Mouse (Mus musculus) layer of hippocampus, adult 9-10 months (tissue): ENCODE measurements at regions not wholly inside any gene's neighbourhood (a gene's known extent, or its start where the extent isn't known, plus 50 kb on each side); places are given as distances from the start of the nearest gene placed in this dataset.
A peak's percentile ranks its signal among the peaks of the same experiment; 100 is the strongest.
"Not testable (repeated sequence)": the region's sequence is repeated elsewhere in the genome, so short reads cannot be mapped to it uniquely, and the experiment has no call there.

ENCODE experiments used
- DNase-seq: peaks from one replicate; pipeline ENCODE4 v3.0.0; 2022; ENCODE audit warnings: low spot score

DNA sequence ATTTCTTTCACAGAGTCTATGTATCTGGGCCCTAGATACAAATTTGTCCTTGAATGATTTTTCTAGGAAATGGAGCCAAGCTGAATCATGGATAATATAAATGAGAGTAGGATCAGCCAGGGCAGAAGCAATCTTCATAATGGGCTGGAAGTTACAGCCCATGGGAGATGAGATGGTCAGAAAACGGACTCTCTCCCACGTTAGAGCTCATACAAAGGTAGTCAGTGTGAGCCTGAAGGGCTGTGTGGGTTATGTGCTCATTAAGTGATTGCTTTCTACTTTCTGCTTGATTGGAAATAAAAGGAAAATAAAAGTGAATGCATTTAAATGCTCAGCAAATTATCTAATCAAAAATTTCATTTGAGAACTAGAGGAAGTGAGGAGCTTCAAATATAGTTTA is 2017.1 kb upstream of the Pcdh20 start:
- no peak for DNase-seq

DNA sequence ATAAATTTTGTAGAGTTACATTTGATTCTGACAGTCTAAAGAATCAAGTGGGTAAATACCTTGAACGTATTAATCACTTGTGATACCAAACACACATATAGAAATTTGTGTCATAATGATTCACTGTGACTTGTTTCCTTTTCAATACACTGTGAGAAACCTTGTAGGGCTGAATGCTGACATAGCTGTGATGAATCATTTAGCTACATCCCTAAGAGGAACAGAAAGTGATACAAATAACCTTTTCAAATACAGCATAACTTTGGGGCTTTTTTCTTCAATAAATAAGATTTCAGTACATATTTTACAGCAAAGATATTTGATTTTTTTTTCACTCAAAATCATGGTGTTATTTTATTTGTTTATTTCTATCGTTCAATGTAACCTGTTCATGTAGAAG is 1976.8 kb upstream of the Pcdh20 start:
- DNase-seq, result no peak

DNA sequence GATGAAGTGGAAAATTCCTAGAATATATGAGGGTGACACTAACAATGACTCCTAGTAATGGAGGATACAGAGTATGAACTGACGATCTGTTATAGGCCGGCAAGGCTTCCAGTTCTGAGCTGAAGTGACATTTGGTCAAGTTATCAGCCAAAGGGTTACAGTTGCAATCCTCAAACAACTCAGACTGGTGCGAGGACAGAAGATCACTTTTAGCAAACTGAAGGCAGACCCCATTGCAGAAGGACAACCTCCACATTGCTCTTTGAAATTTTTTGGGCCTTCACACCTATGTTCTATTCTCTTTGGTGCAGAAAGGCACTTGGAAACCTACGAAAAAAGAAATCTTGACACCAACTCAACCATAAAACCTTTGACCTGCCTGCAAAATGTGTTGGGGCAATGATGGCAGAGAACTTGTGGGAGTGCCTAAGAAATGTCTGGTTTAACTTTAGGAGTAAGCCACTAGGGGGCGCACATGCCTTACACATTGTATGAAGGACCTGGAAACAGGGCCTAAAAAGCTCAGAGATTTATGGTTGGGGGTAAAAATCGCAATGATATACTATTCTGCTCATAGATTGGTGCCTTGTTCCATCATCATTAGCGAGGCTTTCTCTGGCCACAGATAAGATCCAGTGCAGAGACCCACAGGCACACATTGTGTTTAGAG is 1961.8 kb upstream of the Pcdh20 start:
- DNase-seq, result peak; percentile 17

DNA sequence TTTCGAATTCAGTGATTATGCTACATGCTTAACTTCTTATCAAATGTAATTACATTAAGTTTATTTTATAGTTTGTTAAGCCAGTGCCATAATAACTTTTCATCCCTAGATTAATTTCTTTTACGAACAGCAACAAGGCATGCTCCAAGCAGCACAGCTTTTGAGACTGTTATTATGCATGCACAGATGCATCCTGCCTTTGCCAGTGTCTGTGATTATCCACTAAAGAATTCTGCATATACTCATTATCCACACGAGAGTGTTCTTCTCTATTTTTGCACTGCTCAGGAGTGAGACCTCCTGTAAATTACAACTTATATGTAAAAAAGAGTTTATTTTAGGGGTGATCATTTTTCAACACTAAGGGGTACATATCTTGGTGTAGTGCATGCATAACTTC is 1941.5 kb upstream of the Pcdh20 start:
- DNase-seq, result no peak

DNA sequence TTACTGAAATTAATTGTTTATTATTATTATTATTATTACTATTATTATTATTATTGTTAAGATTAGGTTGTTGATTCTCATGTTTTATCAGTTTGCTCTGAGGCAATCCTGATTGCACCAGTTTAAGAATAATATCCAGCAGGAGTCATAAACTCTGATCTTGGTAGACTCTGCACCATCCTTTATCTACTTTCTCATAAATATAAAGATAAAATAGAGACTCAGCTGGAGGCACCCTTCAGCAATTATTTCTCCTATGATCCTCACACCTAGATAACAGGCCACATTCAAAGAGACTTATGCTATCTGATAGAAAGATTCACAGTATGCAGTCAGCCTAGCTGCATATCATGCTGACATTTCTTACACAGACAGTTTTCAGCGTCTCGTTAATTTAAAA is 1935.2 kb upstream of the Pcdh20 start:
- no peak for DNase-seq

DNA sequence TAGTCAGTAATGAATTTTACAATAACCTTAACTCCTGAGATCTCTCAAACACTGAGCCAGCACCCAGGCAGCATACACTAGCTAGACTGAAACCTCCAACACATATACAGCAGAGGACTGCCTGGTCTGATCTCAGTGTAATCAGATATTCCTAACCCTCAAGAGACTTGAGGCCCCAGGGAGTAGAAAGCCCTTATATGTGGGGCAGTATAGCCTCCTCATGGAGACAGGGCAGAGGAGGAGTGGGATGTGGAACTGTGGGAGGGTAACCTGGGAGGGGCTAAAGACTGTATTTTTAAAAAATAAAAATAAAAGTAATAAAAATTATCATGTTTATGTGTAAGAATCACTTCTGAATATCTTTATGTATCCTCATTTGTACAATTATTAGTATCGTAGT is 1934.3 kb upstream of the Pcdh20 start:
- DNase-seq, result no peak

DNA sequence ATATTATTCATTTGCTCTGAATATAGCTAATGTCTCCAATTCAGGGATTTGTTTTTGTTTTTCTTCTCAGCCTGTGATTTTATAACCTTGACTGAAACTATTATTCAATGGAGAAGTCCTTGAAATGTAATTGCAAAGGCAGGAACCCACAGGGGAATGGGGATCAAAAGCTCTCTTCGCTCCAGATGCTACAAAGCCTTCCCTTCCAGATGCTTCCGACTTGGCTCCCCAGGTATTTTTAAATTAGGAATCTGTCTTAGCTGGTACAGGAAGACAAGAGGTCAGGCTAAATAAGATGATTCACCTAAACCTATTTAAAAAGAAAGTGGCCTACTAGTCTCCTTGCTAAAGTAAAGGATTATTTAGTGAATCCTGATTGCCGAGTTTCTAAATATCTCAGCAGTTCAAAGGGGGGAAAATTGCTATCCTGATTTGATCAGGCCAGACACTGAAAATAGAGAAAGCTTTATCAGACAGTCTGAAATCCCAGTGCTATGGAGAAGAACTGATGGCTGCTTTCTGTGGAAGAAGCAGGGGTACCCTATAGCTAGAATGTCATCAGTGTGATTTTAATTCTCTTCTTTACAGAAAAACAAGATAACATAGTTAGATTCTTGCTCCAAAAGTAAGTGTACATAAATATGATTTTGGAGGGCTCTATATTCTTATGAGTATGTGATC is 1896.2 kb upstream of the Pcdh20 start:
- DNase-seq, result no peak

DNA sequence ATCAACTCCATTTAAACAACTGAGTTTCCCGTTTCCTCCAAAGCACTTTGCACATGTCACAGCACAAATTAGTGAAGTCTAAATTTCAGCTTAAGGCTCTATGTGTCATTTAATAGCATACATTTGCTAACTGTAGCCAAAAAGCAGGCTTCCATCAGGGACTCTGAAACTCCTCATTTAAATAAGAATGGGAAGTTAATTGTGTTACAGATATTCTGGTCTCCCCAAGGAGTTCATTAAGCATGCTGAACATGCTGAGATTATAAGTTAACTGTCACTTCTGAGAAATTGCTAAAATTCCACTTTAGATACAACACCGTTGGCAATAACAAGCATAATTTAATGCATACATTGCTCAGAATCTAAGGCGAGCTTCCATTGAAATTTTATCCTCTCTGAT is 1863.3 kb upstream of the Pcdh20 start:
- DNase-seq, result no peak

DNA sequence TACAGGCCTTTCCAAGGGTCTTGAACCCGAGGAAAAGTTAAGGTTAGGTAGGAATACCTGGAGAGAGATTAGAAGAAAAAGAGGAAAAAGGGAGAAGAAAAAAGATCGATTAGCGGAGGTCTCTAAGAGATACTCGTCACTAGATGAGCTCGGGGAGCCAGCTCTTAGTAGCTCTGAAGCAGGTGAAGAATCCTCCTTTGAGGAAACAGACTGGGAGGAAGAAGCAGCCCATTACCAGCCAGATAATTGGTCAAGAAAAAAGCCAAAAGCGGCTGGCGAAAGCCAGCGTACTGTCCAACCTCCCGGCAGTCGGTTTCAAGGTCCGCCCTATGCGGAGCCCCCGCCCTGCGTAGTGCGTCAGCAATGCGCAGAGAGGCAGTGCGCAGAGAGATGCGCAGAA is 1824.3 kb upstream of the Pcdh20 start:
- DNase-seq, result not testable (repeated sequence)

DNA sequence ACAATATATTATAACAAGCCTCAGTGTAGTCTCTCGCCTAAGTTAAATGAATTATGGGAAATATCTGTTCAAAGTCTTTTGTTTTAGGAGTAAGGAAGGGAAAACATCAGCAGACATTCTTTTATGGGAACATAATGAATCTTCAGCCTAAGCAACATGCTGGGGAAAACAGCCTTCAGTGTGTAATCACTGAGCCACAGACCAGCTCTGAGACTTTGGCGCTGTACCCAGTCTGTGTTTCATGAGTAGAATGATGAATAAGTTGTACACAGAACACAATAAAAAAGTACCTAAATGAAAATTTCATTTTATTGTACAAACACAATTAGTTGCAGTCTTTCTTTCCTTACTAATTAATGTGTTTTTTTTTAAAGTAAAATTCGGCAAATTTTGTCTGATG is 1774.8 kb upstream of the Pcdh20 start:
- DNase-seq, result no peak

DNA sequence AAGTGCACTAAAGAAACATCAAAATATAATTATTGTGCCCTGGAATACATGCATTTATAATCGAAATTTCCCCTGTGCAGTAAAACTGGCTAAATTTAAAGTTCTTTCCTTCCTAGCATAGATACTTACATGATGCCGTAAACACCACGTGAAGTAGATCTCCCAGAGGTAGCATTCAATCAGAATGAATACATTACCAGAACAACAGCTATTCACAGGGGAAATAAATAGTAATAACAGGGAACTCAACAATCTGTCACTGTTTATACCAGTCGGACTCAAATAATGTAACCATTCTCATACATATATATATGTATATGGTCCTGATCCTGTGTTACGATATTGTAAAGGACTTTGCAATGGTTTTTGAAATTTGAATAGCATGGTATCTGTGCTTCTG is 1761.5 kb upstream of the Pcdh20 start:
- DNase-seq, result no peak

DNA sequence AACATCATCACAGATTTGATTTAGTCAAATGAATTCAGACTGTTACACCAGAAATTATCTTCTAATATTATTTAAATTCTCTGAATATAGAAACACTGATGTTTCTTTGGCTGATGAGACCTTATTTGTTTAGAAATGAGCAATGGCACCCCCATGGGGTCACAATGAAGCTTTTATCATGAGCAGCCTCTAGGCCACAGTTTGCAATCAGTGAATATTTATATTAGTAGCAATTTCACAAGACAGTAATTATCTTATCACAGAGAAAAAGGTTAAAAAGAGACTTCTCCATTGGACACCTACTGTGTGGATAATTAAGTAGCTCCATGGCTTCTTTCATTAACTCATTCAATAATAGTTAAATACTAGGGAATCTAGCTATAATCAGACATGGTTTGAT is 1729.1 kb upstream of the Pcdh20 start:
- DNase-seq, result no peak

DNA sequence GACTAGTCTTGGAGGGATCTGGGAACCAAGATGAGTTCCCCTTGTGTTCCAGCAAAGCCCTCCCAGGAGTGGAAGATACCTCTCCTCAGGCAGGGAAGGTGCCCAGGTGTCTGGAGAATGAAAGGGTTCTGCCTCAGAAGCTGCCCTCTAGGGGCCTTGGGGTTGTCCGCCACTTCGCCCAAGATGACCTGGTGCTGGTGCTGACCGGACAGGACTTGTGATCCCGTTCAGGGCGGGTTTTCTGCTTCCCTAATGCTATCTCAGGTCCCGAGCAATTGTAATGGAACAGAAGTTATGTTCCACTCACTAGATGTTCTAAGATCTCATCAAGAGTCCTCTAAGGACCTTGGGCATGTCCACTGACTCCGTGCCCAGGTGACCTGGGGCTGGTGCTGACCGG is 1726.6 kb upstream of the Pcdh20 start:
- DNase-seq, result no peak

DNA sequence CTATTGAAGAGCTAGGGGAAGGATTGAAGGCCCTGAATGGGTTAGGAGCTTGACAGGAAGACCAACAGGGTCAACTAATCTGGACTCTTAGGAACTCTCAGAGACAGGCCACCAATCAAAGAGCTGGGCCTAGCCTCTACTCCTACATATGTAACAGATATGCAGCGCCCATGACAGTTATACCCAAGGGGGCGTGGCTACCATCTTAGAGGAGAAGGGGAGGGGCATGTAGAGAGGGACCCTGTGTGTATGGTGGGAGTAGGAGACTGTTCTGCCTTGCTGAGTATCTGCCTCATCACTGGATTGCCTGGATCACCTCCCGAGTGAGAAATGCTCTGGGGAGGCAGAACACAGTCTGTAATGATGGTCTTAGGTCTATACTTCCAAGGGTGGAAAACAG is 1701.5 kb upstream of the Pcdh20 start:
- no peak for DNase-seq
